Mouse (Mus musculus): ENCODE measurements around the gene Flot1. TPM values are rescaled to one million over a fixed set of nuclear protein-coding genes. Genes with fewer than 3 reads are reported as not detected.

Flot1 gene
- polyA plus RNA-seq, 1 experiment from 2014 or later: 59.3 TPM

- Histone ChIP-seq H3K4me2 (peak within 1 kb of the TSS; percentile 97), H3K9ac (ENCODE audit: low read depth, low read length) (peak within 1 kb of the TSS; percentile 68), H3K27me3 (replicated peaks; ENCODE audit: control insufficient read depth, insufficient read depth, low read length) (peaks cover 4% of the 10 kb centered on the region; the same call in 1 of the 2 replicates), H3K4me1 (replicated peaks; ENCODE audit: control insufficient read depth, insufficient read depth, low read length) (peaks cover 40% of the 10 kb centered on the region), H3K36me3 (ENCODE audit: control insufficient read depth, insufficient read depth, low read length) (no peaks in the 10 kb centered on the region), H3K4me3 (ENCODE audit: low read depth, low read length) (peak within 1 kb of the TSS; percentile 59), H3K27ac (ENCODE audit: low read depth, low read length) (peak within 1 kb of the TSS; percentile 82), H3K9me3 (ENCODE audit: control insufficient read depth, low read length) (no peaks in the 10 kb centered on the region)
- DNase-seq (ENCODE audit: low spot score) (peak; percentile 81), ATAC-seq (replicated peaks; ENCODE audit: low FRiP score) (0 out of 2 replicates have a peak, but pooled peaks have one; percentile 8)
- WGBS: under 1% methylated on average over 37 of the region's 48 CpGs
Measured at GRCm38 (mm10) chr17:35865481-35866280, 42.7 kb downstream of the Flot1 start, which contains the start of gene Ppp1r18. Gene Ppp1r18 (plus strand): TSS chr17:35865593.

DNA sequence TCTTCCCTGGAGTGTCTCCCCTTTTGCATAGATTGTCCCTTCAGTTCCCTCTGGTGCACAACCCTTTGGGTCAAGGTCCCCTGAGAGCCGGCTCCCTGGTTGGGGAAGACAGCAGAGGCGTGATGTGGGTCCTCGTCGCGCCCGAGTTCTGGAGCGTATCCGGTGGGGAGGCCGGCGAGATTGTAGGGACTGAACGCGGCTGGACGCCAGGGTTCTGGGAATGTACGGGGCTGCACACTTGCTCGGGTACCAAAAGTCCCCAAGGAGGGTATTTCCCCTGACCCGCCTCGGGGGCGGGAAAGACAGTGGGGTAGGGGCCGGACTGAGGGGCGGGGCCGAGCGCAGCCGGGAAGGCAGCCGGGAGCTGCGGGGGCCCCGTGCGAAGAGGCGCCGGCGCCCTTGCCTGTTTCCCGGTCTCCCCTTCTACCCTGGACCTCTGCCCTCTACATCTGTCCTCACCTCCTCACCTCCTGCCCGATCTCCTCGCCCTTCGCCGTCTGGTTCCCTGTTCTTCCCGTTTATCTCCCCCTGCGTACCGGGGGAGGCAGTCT lies 43.3 kb downstream of the Flot1 start:
- under 1% methylated on average over 37 of the region's 38 CpGs for WGBS
- H3K9me3 ChIP-seq (ENCODE audit: control insufficient read depth, low read length): peaks cover 3% of the 10 kb centered on the region; the same call in 1 of the 2 replicates
- peak overlapping the region; percentile 82 for H3K27ac ChIP-seq (ENCODE audit: low read depth, low read length)
- peak overlapping the region; percentile 59 for H3K4me3 ChIP-seq (ENCODE audit: low read depth, low read length)
- ATAC-seq (replicated peaks; ENCODE audit: low FRiP score): no peak
- peak; percentile 70 for DNase-seq (ENCODE audit: low spot score)
- H3K4me1 ChIP-seq (replicated peaks; ENCODE audit: control insufficient read depth, insufficient read depth, low read length): peaks cover 44% of the 10 kb centered on the region
- peaks cover 4% of the 10 kb centered on the region; the same call in 1 of the 2 replicates for H3K27me3 ChIP-seq (replicated peaks; ENCODE audit: control insufficient read depth, insufficient read depth, low read length)
- H3K36me3 ChIP-seq (ENCODE audit: control insufficient read depth, insufficient read depth, low read length): peaks cover 3% of the 10 kb centered on the region; the same call in 1 of the 2 replicates
- H3K9ac ChIP-seq (ENCODE audit: low read depth, low read length): peak overlapping the region; percentile 68
- H3K4me2 ChIP-seq: peak overlapping the region; percentile 97

- Histone ChIP-seq H3K9me3 (ENCODE audit: control insufficient read depth, low read length) (peaks cover 4% of the 10 kb centered on the region; the same call in 1 of the 2 replicates), H3K9ac (ENCODE audit: low read depth, low read length) (peak overlapping the region; percentile 68), H3K27ac (ENCODE audit: low read depth, low read length) (peak overlapping the region; percentile 82), H3K4me3 (ENCODE audit: low read depth, low read length) (peak overlapping the region; percentile 59), H3K36me3 (ENCODE audit: control insufficient read depth, insufficient read depth, low read length) (peaks cover 4% of the 10 kb centered on the region; the same call in 1 of the 2 replicates), H3K4me1 (replicated peaks; ENCODE audit: control insufficient read depth, insufficient read depth, low read length) (peaks cover 40% of the 10 kb centered on the region), H3K4me2 (peak overlapping the region; percentile 97), H3K27me3 (replicated peaks; ENCODE audit: control insufficient read depth, insufficient read depth, low read length) (peaks cover 4% of the 10 kb centered on the region; the same call in 1 of the 2 replicates)
- DNase-seq (ENCODE audit: low spot score) (no peak), ATAC-seq (replicated peaks; ENCODE audit: low FRiP score) (no peak)
- 6% methylated on average over 26 of the region's 26 CpGs for WGBS
Measured at GRCm38 (mm10) chr17:35866911-35867890, 44.2 kb downstream of the Flot1 start.

GRCm38 (mm10) chr17:35868165-35868820 lies 45.3 kb downstream of the Flot1 start:
- 18% methylated on average over 17 of the region's 17 CpGs for WGBS
- Histone ChIP-seq H3K9me3 (ENCODE audit: control insufficient read depth, low read length) (peaks cover 4% of the 10 kb centered on the region; the same call in 1 of the 2 replicates), H3K27me3 (replicated peaks; ENCODE audit: control insufficient read depth, insufficient read depth, low read length) (peaks cover 4% of the 10 kb centered on the region; the same call in 1 of the 2 replicates), H3K9ac (ENCODE audit: low read depth, low read length) (peak overlapping the region; percentile 57), H3K4me1 (replicated peaks; ENCODE audit: control insufficient read depth, insufficient read depth, low read length) (peaks cover 41% of the 10 kb centered on the region), H3K4me3 (ENCODE audit: low read depth, low read length) (peak overlapping the region; percentile 59), H3K4me2 (peak overlapping the region; percentile 97), H3K27ac (ENCODE audit: low read depth, low read length) (peak overlapping the region; percentile 82), H3K36me3 (ENCODE audit: control insufficient read depth, insufficient read depth, low read length) (peaks cover 4% of the 10 kb centered on the region; the same call in 1 of the 2 replicates)
- no peak for ATAC-seq (replicated peaks; ENCODE audit: low FRiP score)
- no peak for DNase-seq (ENCODE audit: low spot score)

- Histone ChIP-seq H3K4me1 (replicated peaks; ENCODE audit: control insufficient read depth, insufficient read depth, low read length) (peaks cover 46% of the 10 kb centered on the region), H3K4me3 (ENCODE audit: low read depth, low read length) (peak overlapping the region; percentile 59), H3K27ac (ENCODE audit: low read depth, low read length) (peak overlapping the region; percentile 82), H3K9me3 (ENCODE audit: control insufficient read depth, low read length) (peaks cover 4% of the 10 kb centered on the region; the same call in 1 of the 2 replicates), H3K36me3 (ENCODE audit: control insufficient read depth, insufficient read depth, low read length) (peaks cover 4% of the 10 kb centered on the region; the same call in 1 of the 2 replicates), H3K4me2 (peak overlapping the region; percentile 97), H3K27me3 (replicated peaks; ENCODE audit: control insufficient read depth, insufficient read depth, low read length) (peaks cover 4% of the 10 kb centered on the region; the same call in 1 of the 2 replicates), H3K9ac (ENCODE audit: low read depth, low read length) (peak overlapping the region; percentile 57)
- no peak for ATAC-seq (replicated peaks; ENCODE audit: low FRiP score)
- no peak for DNase-seq (ENCODE audit: low spot score)
- 3% methylated on average over 7 of the region's 7 CpGs for WGBS
Measured at GRCm38 (mm10) chr17:35868961-35869345, 45.9 kb downstream of the Flot1 start.

DNA sequence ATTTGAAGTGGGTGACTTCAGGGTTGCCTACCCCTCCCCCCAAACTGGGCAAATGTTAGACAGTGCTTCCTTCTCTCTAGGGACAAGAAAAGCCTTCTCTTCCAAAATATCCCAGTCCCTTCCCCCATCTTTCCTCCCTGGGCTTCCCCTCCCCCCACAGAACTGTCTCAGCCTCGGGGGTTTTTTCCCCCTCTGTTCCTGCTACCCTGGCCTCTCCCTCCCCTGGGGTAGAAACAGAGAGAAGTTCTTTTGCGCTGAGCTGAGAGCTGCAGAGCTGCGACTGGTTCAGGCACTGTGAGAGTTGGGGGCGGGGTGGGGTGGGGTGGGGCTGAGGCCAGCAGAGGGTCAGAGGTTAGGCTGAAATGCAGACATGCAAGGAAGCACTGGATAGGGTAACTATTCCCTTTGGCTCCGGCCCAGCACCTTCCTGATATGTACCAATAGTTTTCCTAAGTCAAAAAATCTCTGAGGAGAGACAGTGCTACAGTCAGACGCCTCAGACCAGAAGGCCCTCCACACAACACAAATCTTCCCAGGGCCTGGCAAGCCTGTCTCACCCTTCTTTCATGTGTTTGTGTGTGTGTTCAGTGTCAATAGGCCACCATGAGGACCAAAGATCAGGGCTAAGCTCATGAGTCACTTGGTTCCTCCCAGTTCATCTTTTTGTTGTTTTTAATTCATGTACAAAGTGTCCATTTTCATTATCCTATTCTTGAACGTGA lies 46.5 kb downstream of the Flot1 start:
- H3K4me2 ChIP-seq: peak overlapping the region; percentile 97
- peak overlapping the region; percentile 82 for H3K27ac ChIP-seq (ENCODE audit: low read depth, low read length)
- peak; percentile 28; the same call in 1 of the 2 replicates for ATAC-seq (replicated peaks; ENCODE audit: low FRiP score)
- peaks cover 51% of the 10 kb centered on the region for H3K4me1 ChIP-seq (replicated peaks; ENCODE audit: control insufficient read depth, insufficient read depth, low read length)
- peak; percentile 68 for DNase-seq (ENCODE audit: low spot score)
- peak overlapping the region; percentile 59 for H3K4me3 ChIP-seq (ENCODE audit: low read depth, low read length)
- peaks cover 4% of the 10 kb centered on the region; the same call in 1 of the 2 replicates for H3K27me3 ChIP-seq (replicated peaks; ENCODE audit: control insufficient read depth, insufficient read depth, low read length)
- peak overlapping the region; percentile 57 for H3K9ac ChIP-seq (ENCODE audit: low read depth, low read length)
- peaks cover 4% of the 10 kb centered on the region; the same call in 1 of the 2 replicates for H3K9me3 ChIP-seq (ENCODE audit: control insufficient read depth, low read length)
- 3% methylated on average over 7 of the region's 7 CpGs for WGBS
- H3K36me3 ChIP-seq (ENCODE audit: control insufficient read depth, insufficient read depth, low read length): peaks cover 4% of the 10 kb centered on the region; the same call in 1 of the 2 replicates

- peak overlapping the region; percentile 97 for H3K4me2 ChIP-seq
- peak; percentile 48 for ATAC-seq (replicated peaks; ENCODE audit: low FRiP score)
- H3K9ac ChIP-seq (ENCODE audit: low read depth, low read length): peak overlapping the region; percentile 57
- WGBS: 31% methylated on average over 9 of the region's 9 CpGs
- H3K36me3 ChIP-seq (ENCODE audit: control insufficient read depth, insufficient read depth, low read length): peaks cover 4% of the 10 kb centered on the region; the same call in 1 of the 2 replicates
- peak overlapping the region; percentile 59 for H3K4me3 ChIP-seq (ENCODE audit: low read depth, low read length)
- H3K27ac ChIP-seq (ENCODE audit: low read depth, low read length): peak overlapping the region; percentile 82
- peaks cover 4% of the 10 kb centered on the region; the same call in 1 of the 2 replicates for H3K27me3 ChIP-seq (replicated peaks; ENCODE audit: control insufficient read depth, insufficient read depth, low read length)
- peaks cover 4% of the 10 kb centered on the region; the same call in 1 of the 2 replicates for H3K9me3 ChIP-seq (ENCODE audit: control insufficient read depth, low read length)
- DNase-seq (ENCODE audit: low spot score): peak; percentile 62
- H3K4me1 ChIP-seq (replicated peaks; ENCODE audit: control insufficient read depth, insufficient read depth, low read length): peaks cover 49% of the 10 kb centered on the region
Measured at GRCm38 (mm10) chr17:35870151-35870883, 47.3 kb downstream of the Flot1 start.

Data from liver, embryonic 11.5 days (tissue).